27 mouse cellular contexts compared by ENCODE assay signal in the genomic region with DNA sequence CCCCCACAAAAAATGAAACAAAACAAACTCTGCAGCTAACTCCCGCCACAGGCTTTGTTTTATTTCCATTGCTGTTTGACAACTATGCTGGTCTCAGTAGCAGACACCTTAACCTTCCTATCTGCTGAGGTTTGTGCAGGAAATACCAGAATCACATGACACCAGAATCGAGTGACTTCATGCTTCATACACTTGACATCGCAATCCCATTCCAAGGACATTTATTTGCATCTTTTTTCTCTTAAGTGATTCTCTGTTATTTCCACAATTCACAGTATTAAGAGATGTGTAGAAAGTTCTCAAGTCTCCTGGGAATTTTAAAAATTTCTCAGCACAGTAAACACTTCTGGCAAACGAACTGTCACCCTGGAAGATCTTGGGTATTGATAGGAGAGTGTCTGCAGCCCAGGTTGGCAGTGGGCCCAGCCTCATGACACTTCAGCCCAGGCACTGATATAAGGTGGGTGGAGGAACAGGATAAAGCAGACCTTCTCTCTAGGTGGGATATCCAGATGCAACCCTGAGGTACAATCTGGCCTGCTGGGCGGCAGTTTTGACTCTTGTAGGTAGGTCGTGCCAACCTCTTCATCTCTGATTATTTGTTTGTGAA. TPM values are rescaled to one million over a fixed set of nuclear protein-coding genes. Genes with fewer than 3 reads are reported as not detected.
"Had no signal": no experiment of that assay in that cellular context is flagged by ENCODE, and none has a peak within 500 bp of the region (broad histone marks: within the 10 kb centered on the region; RNA-seq: fewer than 3 reads in every experiment).

A gene (plus strand): TSS at position 473 of the 610 bp plus-strand sequence.

- H3K9ac ChIP-seq: limb, embryonic 13.5 days; liver, embryonic 12.5 days; liver, embryonic 15.5 days; lung, embryonic 15.5 days; neural tube, embryonic 12.5 days; neural tube, embryonic 15.5 days; stomach, embryonic 15.5 days had no signal

- DNase-seq: kidney, adult 9 months; kidney, postnatal 14 days; kidney, postnatal 4 days; liver; lung, adult 18-20 months; lung, postnatal 10 days; lung, postnatal 36 days; midbrain, embryonic 14.5 days; right cerebral cortex, adult 18-20 months; right cerebral cortex, postnatal 14 days; spleen, adult 18-20 months; thymus, postnatal 4 days had no signal

- H3K4me1 ChIP-seq: limb, embryonic 10.5 days; limb, embryonic 13.5 days; liver, embryonic 12.5 days; liver, embryonic 15.5 days; megakaryocyte, embryonic 14.5 days; midbrain, embryonic 10.5 days; neural tube, embryonic 12.5 days; neural tube, embryonic 15.5 days; stomach, embryonic 15.5 days had no signal

- H3K4me3 ChIP-seq: limb, embryonic 10.5 days; limb, embryonic 13.5 days; liver, embryonic 12.5 days; liver, embryonic 15.5 days; lung, embryonic 15.5 days; megakaryocyte, embryonic 14.5 days; midbrain, embryonic 10.5 days; neural tube, embryonic 12.5 days; neural tube, embryonic 15.5 days; stomach, embryonic 15.5 days had no signal

- H3K27me3 ChIP-seq: limb, embryonic 13.5 days; liver, embryonic 12.5 days; liver, embryonic 15.5 days; lung, embryonic 15.5 days; neural tube, embryonic 12.5 days; neural tube, embryonic 15.5 days; stomach, embryonic 15.5 days had no signal

- H3K36me3 ChIP-seq: limb, embryonic 10.5 days; limb, embryonic 13.5 days; liver, embryonic 12.5 days; liver, embryonic 15.5 days; lung, embryonic 15.5 days; midbrain, embryonic 10.5 days; neural tube, embryonic 12.5 days; neural tube, embryonic 15.5 days; stomach, embryonic 15.5 days had no signal

- H3K9me3 ChIP-seq: limb, embryonic 10.5 days; limb, embryonic 13.5 days; liver, embryonic 12.5 days; liver, embryonic 15.5 days; lung, embryonic 15.5 days; midbrain, embryonic 10.5 days; neural tube, embryonic 12.5 days; neural tube, embryonic 15.5 days; stomach, embryonic 15.5 days had no signal

- H3K4me2 ChIP-seq: limb, embryonic 13.5 days; liver, embryonic 12.5 days; liver, embryonic 15.5 days; lung, embryonic 15.5 days; neural tube, embryonic 12.5 days; neural tube, embryonic 15.5 days; stomach, embryonic 15.5 days had no signal

- H3K27ac ChIP-seq: limb, embryonic 10.5 days; limb, embryonic 13.5 days; liver, embryonic 12.5 days; liver, embryonic 15.5 days; lung, embryonic 15.5 days; midbrain, embryonic 10.5 days; neural tube, embryonic 12.5 days; neural tube, embryonic 15.5 days; stomach, embryonic 15.5 days had no signal

- ATAC-seq: liver, embryonic 12.5 days had no signal

RNA-seq across cellular contexts. Expression of the gene that starts here (rescaled TPM):
- total RNA-seq: layer of hippocampus, adult 18-20 months; layer of hippocampus, postnatal 14 days; left cerebral cortex, adult 18-20 months; left cerebral cortex, postnatal 25 days had no signal
- polyA plus RNA-seq: kidney, embryonic 16.5 days; limb, embryonic 10.5 days; limb, embryonic 13.5 days; liver, embryonic 12.5 days; liver, embryonic 15.5 days; lung, embryonic 15.5 days; midbrain, embryonic 10.5 days; midbrain, embryonic 14.5 days; neural tube, embryonic 12.5 days; neural tube, embryonic 15.5 days; stomach, embryonic 15.5 days had no signal
